Comparison of ENCODE assay signal across 10 mouse cellular contexts in the genomic region with DNA sequence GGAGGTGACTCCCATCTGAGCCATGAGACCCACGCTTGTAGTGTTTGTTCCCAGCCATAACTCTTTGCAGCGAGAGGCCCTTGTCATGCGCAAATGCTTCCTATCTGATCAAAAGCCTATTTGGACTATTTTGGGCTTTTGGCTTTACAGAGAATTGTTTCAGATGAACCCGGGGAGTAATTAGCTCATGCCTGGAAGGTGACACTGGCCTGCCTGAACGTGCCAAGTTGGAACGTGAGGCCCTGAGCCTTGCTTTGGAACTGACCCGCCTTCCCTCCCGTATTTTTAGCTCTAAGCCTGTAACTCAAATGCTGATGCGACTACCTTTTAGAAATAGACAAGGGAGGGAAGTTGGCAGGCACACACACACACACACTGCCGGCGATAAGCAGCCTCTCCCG.
A peak's percentile ranks its signal among the peaks of the same experiment; 100 is the strongest.
DNase-seq lines count a peak whose midpoint lies in the region; ATAC-seq and TF ChIP-seq lines count a peak whose summit lies in the region.
"Had no signal": no experiment of that assay in that cellular context is flagged by ENCODE, and none has a peak within 500 bp of the region (broad histone marks: within the 10 kb centered on the region; RNA-seq: fewer than 3 reads in every experiment).

No protein-coding gene starts in this region.

- H3K4me1 ChIP-seq in stomach, embryonic 14.5 days (ENCODE audit: control insufficient read depth, insufficient read depth, low read length), result peaks cover 11% of the 10 kb centered on the region; the same call in 1 of the 2 replicates

- no peak overlapping the region for H3K4me3 ChIP-seq in left cerebral cortex, adult 2 months
- H3K4me3 ChIP-seq in stomach, embryonic 14.5 days (ENCODE audit: low read depth, low read length), result no peak overlapping the region
- H3K4me3 ChIP-seq: hindbrain, embryonic 10.5 days had no signal

- H3K27ac ChIP-seq in left cerebral cortex, adult 2 months, result peak overlapping the region; percentile 82
- H3K27ac ChIP-seq in stomach, embryonic 14.5 days (ENCODE audit: low read length), result peak overlapping the region; percentile 39; the same call in 1 of the 2 replicates
- H3K27ac ChIP-seq: hindbrain, embryonic 10.5 days had no signal

- intact Hi-C loops in left cerebral cortex, adult 2 months (cut with DNase I), result no loop called here
- intact Hi-C loops in left cerebral cortex, postnatal 36 days (cut with DNase I), result no loop called here

- TF ChIP-seq CTCF in left cerebral cortex, adult 2 months (IDR thresholded peaks at IDR 0.05), result no peak

- WGBS in stomach, embryonic 14.5 days, result 77% methylated on average over 12 of the region's 12 CpGs

- H3K9me3 ChIP-seq in stomach, embryonic 14.5 days (ENCODE audit: control insufficient read depth, low read depth, low read length), result no peaks in the 10 kb centered on the region
- H3K9me3 ChIP-seq: hindbrain, embryonic 10.5 days had no signal

- ATAC-seq in cerebellum, adult (ENCODE audit: insufficient number of reproducible peaks, low FRiP score, low TSS enrichment), result peak; percentile 43
- ATAC-seq in stomach, embryonic 14.5 days (ENCODE audit: insufficient number of reproducible peaks, insufficient read depth, low FRiP score, low read depth), result no peak

- H3K9ac ChIP-seq in stomach, embryonic 14.5 days (replicated peaks; ENCODE audit: low read depth, low read length), result no peak overlapping the region

- no peak overlapping the region for H3K4me2 ChIP-seq in stomach, embryonic 14.5 days (replicated peaks; ENCODE audit: low read depth, low read length)

- no peak for DNase-seq in cerebellum, postnatal 4 days (ENCODE audit: low spot score in 2 of 2)
- no peak for DNase-seq in left cerebral cortex, adult 2 months (ENCODE audit: extremely low spot score in 1 of 2, low spot score in 2 of 2)
- DNase-seq in left cerebral cortex, postnatal 36 days (ENCODE audit: low spot score in 2 of 2), result no peak
- DNase-seq in heart, adult 8-10 months (ENCODE audit: low spot score), result peak; percentile 49
- no peak for DNase-seq in thymus, postnatal 36 days
- no peak for DNase-seq in adrenal gland, postnatal 4 days (ENCODE audit: low spot score in 2 of 2)
- DNase-seq: embryo, embryonic 11 days had no signal

- no peaks in the 10 kb centered on the region for H3K27me3 ChIP-seq in stomach, embryonic 14.5 days (ENCODE audit: control insufficient read depth, insufficient read depth, low read length)

- peaks cover 5% of the 10 kb centered on the region; the same call in 1 of the 2 replicates for H3K36me3 ChIP-seq in stomach, embryonic 14.5 days (ENCODE audit: control insufficient read depth, insufficient read depth, low read length)
